Mouse (Mus musculus) liver, adult 2 months (tissue): Measurements from ENCODE around the gene Rap1gap2.

ENCODE experiments used
- CTCF ChIP-seq: fragments of 200-500 bp; IDR thresholded peaks from 2 replicates; pipeline ENCODE4 v1.5.1; 2011; ENCODE audit warnings: low read depth, low read length, control low read depth
- POLR2A ChIP-seq: fragments of 200-500 bp; IDR thresholded peaks from 2 replicates; pipeline ENCODE4 v1.6.1; 2011; ENCODE audit warnings: low read length, control low read depth; ENCODE audit not compliant: insufficient read depth; ENCODE audit errors: extremely low read depth

- no peak for TF ChIP-seq CTCF
- TF ChIP-seq POLR2A = no peak
Observed at GRCm38 (mm10) chr11:74516112-74516511, 94.6 kb downstream of the Rap1gap2 start.
